Mouse (Mus musculus) retina, postnatal 1 day (tissue): ENCODE measurements around the gene Stox1.

Source experiments
- DNase-seq: peaks from one replicate; pipeline ENCODE4 v3.0.0-alpha.2; 2012

Gene Stox1

DNA sequence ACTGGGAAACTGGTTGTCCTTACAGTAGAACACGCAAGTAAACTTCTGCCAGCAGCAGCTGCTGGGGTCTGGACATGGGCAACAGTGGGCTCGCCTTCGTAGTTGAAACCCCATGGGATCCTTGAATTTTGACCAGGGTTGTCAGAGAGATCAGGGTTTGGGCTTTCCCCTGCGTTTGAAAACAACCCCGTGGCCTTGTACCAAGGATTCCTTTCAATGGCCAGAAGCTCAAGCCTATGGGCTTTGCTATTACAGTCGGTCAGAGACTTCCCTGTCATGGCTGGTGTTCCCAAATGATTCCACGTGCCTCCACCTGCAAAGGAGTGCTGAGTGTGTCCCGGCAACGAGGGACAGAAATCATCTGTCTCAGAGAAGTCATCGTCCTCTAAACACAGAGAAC lies 61.8 kb downstream of the Stox1 start:
- no peak for DNase-seq

DNA sequence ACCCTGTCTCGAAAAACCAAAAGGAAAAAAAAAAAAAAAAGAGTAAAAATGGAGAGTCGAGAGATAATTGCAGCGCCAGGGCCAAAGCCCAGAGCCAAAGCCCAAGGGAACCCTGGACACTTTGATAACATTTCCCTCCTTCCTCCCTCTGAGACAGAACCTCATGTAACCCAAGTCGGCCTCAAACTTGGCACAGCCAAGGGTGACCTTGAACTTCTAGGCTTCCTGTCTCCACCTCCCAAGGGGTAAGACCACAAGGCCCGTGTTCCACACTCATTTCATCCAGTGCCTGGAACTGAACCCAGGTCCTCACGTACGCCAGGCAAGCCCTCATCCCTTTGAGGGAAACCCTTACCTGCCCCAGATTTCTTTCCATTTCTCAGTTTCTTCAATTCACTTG lies 69.2 kb downstream of the Stox1 start:
- no peak for DNase-seq

- DNase-seq: peak; percentile 3
Measured at GRCm38 (mm10) chr10:62651961-62652360, 74.0 kb downstream of the Stox1 start.

- peak; percentile 100 for DNase-seq
Measured at GRCm38 (mm10) chr10:62650881-62651810, 74.8 kb downstream of the Stox1 start, which contains the start of gene Ddx50. TSS of gene Ddx50 (minus strand) at chr10:62651218.

GRCm38 (mm10) chr10:62650358-62650782 lies 75.6 kb downstream of the Stox1 start:
- peak; percentile 65 for DNase-seq
